Mouse (Mus musculus) ZHBTc4 (cell line): ENCODE measurements at regions not wholly inside any gene's neighbourhood (a gene's known extent, or its start where the extent isn't known, plus 50 kb on each side); places are given as distances from the start of the nearest gene placed in this dataset.

ENCODE experiments used
- DNase-seq: peaks from one replicate; pipeline ENCODE4 v3.0.0-alpha.2; 2011; ENCODE audit warnings: low read depth, low spot score

DNA sequence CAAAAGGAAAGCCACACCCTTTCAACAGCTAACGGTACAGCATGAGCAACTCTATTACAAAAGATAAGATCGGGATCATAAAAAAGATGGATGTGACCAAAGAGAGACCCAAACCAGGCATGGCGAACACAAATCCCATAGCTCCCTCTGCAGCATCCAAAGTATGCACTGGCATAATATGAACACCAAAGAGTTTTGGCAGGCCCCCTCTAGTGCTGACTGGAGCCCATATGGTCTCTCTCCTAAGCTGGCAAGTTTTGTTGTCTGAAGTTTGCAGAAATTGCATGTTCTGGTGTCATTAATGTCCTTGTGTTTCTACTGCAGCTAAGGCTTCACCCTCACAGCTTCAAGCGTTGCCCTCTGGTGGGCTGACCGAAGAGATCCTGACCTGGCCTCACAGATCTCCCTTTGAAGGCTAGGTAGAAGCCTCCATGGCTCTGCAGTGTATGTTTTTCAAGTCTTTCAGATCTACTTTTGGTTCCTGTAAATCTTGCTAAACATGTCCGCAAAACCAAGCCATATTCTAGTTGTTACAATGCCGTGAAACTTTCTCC, 75.7 kb upstream of the Bcl2l14 start:
- no peak for DNase-seq

DNA sequence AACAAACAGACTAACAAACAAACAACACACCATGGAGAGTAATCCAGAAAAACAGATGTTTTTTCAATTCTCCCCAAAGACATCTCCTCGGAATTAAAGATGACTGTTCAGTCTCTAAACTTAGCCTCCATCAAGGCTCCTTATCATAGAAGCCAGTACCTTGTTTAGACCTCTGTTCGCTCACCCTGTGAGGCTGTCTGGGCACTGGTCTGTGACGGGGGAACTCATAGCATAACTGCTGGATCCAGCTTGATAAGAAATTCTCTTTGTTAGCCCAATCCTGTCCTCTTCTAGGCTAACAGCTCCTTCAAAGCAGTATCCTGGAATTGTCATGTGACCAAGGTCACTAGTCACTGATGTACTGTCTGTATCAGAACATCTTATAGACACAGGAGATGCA, 72.1 kb upstream of the Bcl2l14 start:
- no peak for DNase-seq

DNA sequence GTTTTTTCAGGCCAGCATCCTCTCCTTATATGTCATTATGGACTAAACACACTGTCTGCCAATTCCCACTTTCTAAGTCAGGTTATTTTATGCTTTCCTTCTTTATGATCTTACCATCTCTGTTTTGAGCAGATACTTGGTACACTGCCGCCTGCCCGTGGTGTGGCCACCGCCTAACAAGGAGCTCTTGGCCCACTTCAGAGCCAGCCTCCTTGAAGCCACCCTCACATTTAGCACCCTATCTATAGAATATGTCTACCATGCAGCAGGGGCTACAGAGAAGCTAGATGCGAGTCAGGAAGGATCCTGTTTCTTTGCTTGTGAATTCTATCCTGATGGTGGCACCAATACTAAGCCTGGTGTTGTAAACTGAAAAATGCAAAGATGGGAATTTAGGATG, 70.6 kb upstream of the Bcl2l14 start:
- no peak for DNase-seq

DNA sequence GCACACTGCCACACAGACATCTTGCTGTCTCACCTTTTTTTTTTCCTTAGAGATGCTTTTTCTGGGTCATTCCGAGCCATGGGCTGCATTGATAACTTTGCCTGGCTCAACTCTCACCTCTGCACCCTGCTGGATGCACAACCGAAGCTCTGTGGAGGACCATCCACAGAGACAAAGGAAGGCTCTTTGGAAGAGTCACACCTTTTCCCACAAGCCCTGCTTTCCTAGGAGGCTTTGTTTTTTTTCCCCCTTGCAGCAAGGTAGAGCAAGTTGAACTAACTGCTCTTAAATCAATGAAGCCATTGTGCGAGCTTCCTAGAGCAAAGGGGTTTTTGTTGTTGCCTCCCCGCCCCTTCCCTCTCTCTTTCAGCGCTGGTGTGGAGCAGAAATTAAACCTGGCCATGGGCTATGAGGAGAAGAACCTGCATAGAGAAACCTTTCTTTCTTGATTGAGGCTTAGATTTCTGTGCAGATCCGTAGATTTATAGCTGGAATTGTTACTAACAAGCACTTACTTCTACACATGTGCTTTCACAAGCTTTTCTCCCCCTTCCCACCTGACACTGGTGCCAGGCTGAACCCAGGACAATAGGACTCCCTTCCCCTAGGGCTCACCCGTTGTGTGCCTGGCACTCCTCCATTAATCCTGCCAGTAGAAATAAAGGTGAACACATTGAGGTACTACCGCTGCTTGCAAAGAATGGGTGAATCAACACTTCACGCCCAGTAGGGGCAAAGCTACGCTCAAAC, 66.4 kb upstream of the Bcl2l14 start:
- DNase-seq: peak; percentile 79

DNA sequence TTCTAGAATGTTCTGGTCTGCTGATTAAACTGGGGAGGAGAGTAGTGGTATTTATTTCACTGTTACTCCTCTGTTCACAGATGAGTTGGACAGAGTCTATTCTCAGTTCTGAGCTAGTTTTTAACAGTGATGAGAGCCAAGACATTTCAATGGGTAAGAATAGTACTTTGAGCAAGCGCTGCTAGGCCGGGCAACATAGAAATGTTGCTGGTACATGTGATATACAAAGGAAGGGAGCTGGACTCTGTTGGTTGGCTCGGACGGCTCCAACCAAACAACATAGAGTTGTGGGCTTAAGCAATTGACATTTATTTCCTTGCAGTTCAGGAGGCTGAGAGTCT, 65.8 kb upstream of the Bcl2l14 start:
- no peak for DNase-seq

DNA sequence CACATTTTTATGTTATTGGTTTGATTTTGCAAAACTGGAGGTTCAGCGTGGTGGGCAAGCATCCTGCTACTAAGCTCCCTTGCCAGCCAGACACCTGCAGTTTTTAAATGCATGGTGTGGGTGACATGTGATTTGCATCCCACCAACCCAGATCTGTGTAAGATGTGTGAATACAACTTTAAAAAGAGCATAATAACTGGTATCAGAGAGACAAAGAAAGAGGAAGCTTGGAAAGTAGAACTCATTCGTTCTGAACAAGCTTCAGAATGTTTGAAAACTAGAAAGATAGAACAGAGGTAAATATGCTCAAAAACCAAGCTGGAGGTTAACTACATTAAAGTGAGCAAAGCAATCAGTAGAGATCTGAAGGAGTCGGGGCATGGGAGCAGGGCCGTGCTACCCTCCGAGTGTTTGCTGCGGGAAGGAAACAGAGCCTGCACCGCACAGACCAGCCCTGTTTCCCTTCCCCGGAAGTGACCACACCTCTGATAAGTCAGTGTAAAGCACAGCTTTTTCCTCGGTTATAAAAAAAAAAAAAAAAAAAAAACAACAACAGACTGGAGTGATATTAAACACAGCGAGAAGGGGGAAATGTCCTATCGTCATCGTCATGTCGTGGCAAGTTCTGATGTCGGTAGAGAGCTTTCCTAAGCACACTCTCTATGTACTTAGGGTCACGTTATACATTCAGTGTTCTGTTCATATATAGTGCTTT, 63.2 kb upstream of the Bcl2l14 start:
- DNase-seq: no peak

DNA sequence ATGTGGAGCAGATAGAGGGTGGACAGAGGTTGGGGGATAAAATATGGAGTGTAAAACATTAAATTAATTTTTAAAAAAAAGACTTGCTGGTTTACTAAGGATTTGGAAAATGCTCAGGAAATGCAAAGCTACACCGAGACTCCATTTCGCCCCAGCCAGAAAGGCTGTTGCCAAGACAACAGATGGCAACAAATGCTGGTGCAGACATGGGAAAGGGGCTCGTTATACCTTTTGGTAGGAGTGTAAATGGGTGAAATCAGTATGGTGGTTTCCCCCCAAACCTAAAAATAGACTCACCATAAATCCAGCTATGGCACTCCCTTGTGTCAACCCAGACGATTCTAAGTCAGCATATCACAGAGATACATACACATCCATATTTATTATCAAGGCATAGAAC, 60.4 kb upstream of the Bcl2l14 start:
- DNase-seq: no peak

DNA sequence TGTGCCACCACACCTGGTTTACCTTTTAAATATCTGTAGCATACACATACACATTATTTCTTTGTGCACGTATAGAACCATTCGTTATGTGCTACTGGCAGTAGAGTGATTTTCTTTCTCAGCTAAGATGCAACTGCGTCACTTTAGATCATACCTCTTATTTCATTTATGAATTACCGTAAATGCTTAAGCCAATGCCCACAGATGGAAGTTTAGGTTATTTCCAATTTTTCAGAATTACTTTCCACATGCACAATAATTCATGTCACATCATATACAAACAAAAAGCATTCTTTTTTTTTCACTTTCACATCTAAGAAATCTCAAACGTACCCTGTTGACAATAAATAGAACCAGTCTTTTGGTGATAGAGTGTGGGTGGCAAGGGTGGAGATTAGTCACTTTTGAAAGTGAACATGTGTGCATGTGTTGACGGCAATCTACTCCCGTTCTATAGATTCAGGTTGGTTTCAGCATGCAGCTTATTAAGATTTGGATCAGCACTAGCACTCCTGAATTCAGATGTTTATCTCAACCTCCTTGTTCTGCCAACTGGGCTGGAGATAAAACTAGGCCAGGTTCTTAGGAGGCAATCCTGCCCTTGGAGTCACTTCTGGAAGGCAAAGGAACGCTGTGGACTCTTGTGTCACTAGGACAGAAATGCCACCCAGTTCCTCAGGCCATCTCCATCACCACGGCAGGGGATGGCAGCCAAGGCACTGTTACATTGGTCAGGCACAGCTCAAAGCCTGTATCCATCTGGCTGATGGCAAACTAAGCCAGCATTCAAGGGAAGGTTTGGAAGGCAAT, 53.1 kb upstream of the Bcl2l14 start:
- DNase-seq: no peak

DNA sequence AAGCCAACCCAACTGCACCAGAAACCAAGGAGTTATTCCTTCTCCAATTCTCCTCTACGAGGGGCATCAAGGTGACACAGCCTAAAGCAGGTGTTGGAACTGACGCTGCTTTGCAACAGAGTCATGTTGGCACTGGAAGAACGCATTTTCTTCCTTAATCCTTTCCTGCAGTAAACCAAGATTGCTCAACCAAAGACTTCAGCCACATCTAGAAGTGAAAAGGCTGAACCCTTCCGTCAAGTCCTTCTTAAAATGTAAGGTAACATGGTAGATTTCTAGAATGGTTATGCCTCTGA, 52.6 kb upstream of the Bcl2l14 start:
- DNase-seq: no peak
